Mouse (Mus musculus) left cerebral cortex, postnatal 25 days (tissue): ENCODE data around the gene Aprt. TPM values are rescaled to one million over a fixed set of nuclear protein-coding genes. Genes with fewer than 3 reads are reported as not detected.

Source experiments
- DNase-seq, 2 experiments: peaks; one replicate each; pipeline ENCODE4 v3.0.0; 2022; ENCODE audit warnings: low spot score in 2 of 2, mixed read lengths in 1 of 2
- intact Hi-C: fragments of 180-260 bp; cut with DNase I; formaldehyde crosslinking; loops from one replicate; pipeline ENCODE4 v1.15.1; 2025
- total RNA-seq, 2 experiments: library from RNA; stranded (reverse); gene quantifications; 2 replicates each; pipeline ENCODE4 v1.2.3; 2021

Gene Aprt
- total RNA-seq, result 10 to 100 TPM; 56.6 to 60.4 TPM

- peak; percentile 90 to 97 for DNase-seq
- intact Hi-C loops, result no loop called here
Observed at GRCm38 (mm10) chr8:122576648-122577022, at the start of gene Aprt. Gene Aprt (minus strand): TSS chr8:122576909.

GRCm38 (mm10) chr8:122625811-122626210 lies 49.1 kb upstream of the Aprt start:
- intact Hi-C loops, result no loop called here
- DNase-seq, result no peak

GRCm38 (mm10) chr8:122624653-122625052 lies 47.9 kb upstream of the Aprt start:
- intact Hi-C loops, result no loop called here
- DNase-seq, result no peak

GRCm38 (mm10) chr8:122623844-122624642 lies 47.3 kb upstream of the Aprt start:
- intact Hi-C loops, result no loop called here
- no peak for DNase-seq

GRCm38 (mm10) chr8:122622727-122623126 lies 46.0 kb upstream of the Aprt start, which contains the start of gene Pabpn1l:
Gene Pabpn1l (minus strand): TSS chr8:122622739.
- intact Hi-C loops, result no loop called here
- DNase-seq, result no peak

- no peak for DNase-seq
- intact Hi-C loops, result no loop called here
Observed at GRCm38 (mm10) chr8:122620446-122620845, 43.7 kb upstream of the Aprt start.

- DNase-seq, result no peak
- intact Hi-C loops, result loop anchor here (1.0 to 10.0 kb wide), 2 partner anchors 211 to 446 kb away; partner anchors contain the start of gene Spg7
Observed at GRCm38 (mm10) chr8:122618660-122619378, 42.1 kb upstream of the Aprt start.

GRCm38 (mm10) chr8:122617947-122618546 lies 41.3 kb upstream of the Aprt start:
- DNase-seq, result peak; percentile 60 to 64
- intact Hi-C loops, result loop anchor here (1.0 to 10.0 kb wide), 2 partner anchors 212 to 447 kb away; partner anchors contain the start of gene Spg7

- intact Hi-C loops, result loop anchor here (10.0 kb wide), 1 partner anchor 448 kb away; the partner anchor contains the start of gene Spg7
Observed at GRCm38 (mm10) chr8:122616181-122616905, 39.6 kb upstream of the Aprt start.

GRCm38 (mm10) chr8:122611295-122612133 lies 34.8 kb upstream of the Aprt start, which contains the start of the genes Galns and Trappc2l:
Gene Galns (minus strand): TSS chr8:122611463.
Gene Trappc2l (plus strand): TSS chr8:122611640.
- intact Hi-C loops, result loop anchor here (10.0 kb wide), 1 partner anchor 453 kb away; the partner anchor contains the start of gene Spg7
- peak; percentile 93 to 97 for DNase-seq

More at GRCm38 (mm10) chr8:122616181-122616905, 39.6 kb upstream of the Aprt start:
- no peak for DNase-seq

- intact Hi-C loops, result loop anchor here (10.0 kb wide), 1 partner anchor 454 kb away; the partner anchor contains the start of gene Spg7
- no peak for DNase-seq
Observed at GRCm38 (mm10) chr8:122610612-122611277, 34.0 kb upstream of the Aprt start.

GRCm38 (mm10) chr8:122610209-122610608 lies 33.5 kb upstream of the Aprt start:
- DNase-seq, result no peak
- intact Hi-C loops, result loop anchor here (10.0 kb wide), 1 partner anchor 455 kb away; the partner anchor contains the start of gene Spg7

GRCm38 (mm10) chr8:122606810-122607209 lies 30.1 kb upstream of the Aprt start:
- DNase-seq, result no peak
- intact Hi-C loops, result loop anchor here (5.0 kb wide), 1 partner anchor 105 kb away; no protein-coding TSS in a partner anchor

- intact Hi-C loops, result loop anchor here (5.0 kb wide), 1 partner anchor 103 kb away; no protein-coding TSS in a partner anchor
- DNase-seq, result peak in 1 of 2 experiments; percentile 42
Observed at GRCm38 (mm10) chr8:122605367-122605766, 28.7 kb upstream of the Aprt start.

GRCm38 (mm10) chr8:122604640-122605039 lies 27.9 kb upstream of the Aprt start:
- intact Hi-C loops, result loop anchor here (5.0 kb wide), 1 partner anchor 102 kb away; no protein-coding TSS in a partner anchor
- no peak for DNase-seq

GRCm38 (mm10) chr8:122600666-122601065 lies 24.0 kb upstream of the Aprt start:
- intact Hi-C loops, result no loop called here
- DNase-seq, result no peak

- no peak for DNase-seq
- intact Hi-C loops, result no loop called here
Observed at GRCm38 (mm10) chr8:122596031-122596430, 19.3 kb upstream of the Aprt start.
